Mouse (Mus musculus) G1E (cell line): ENCODE data around the gene Pik3r1. TPM values are rescaled to one million over a fixed set of nuclear protein-coding genes. Genes with fewer than 3 reads are reported as not detected.
A peak's percentile ranks its signal among the peaks of the same experiment; 100 is the strongest.

ENCODE experiments used
- ATAC-seq: 2 replicates; pipeline ENCODE4 v1.8.0; 2016; ENCODE audit warnings: mild to moderate bottlenecking; ENCODE audit not compliant: insufficient number of reproducible peaks, poor library complexity, low FRiP score, severe bottlenecking; ENCODE audit errors: extremely low read depth
- DNase-seq: peaks from one replicate; pipeline ENCODE4 v3.0.0; 2012; ENCODE audit warnings: low spot score
- H3K27me3 ChIP-seq: 2 replicates; pipeline ENCODE4 v1.6.1; 2012; ENCODE audit warnings: mild to moderate bottlenecking, low read length, inconsistent platforms; ENCODE audit not compliant: insufficient read depth
- H3K36me3 ChIP-seq: replicated peaks from 2 replicates; pipeline ENCODE3; 2012; ENCODE audit warnings: mild to moderate bottlenecking, inconsistent platforms
- H3K4me1 ChIP-seq: 2 replicates; pipeline ENCODE4 v1.6.1; 2012; ENCODE audit warnings: low read depth, low read length, inconsistent platforms, mixed read lengths; ENCODE audit not compliant: insufficient read depth
- H3K4me3 ChIP-seq: 2 replicates; pipeline ENCODE4 v1.5.1; 2012; ENCODE audit warnings: low read depth, mild to moderate bottlenecking, inconsistent platforms, low read length, moderate library complexity, mixed read lengths
- H3K9me3 ChIP-seq: replicated peaks from 2 replicates; pipeline ENCODE4 v1.6.1; 2012; ENCODE audit warnings: inconsistent platforms
- CTCF ChIP-seq: IDR thresholded peaks from 2 replicates; pipeline ENCODE4 v1.5.1; 2012; ENCODE audit warnings: low read depth, low read length, inconsistent platforms, mixed read lengths
- GATA1 ChIP-seq: IDR thresholded peaks from 2 replicates; pipeline ENCODE4 v1.6.1; 2012; ENCODE audit warnings: borderline replicate concordance, low read length, inconsistent platforms, mixed read lengths
- GATA2 ChIP-seq: IDR thresholded peaks from 2 replicates; pipeline ENCODE4 v1.6.1; 2012; ENCODE audit warnings: low read depth, low read length, inconsistent platforms, borderline replicate concordance
- POLR2AphosphoS5 ChIP-seq: IDR thresholded peaks from 2 replicates; pipeline ENCODE4 v1.6.1; 2012; ENCODE audit warnings: low read depth, low read length, inconsistent platforms; ENCODE audit not compliant: insufficient replicate concordance
- TAL1 ChIP-seq: conservative IDR thresholded peaks from 2 replicates; pipeline ENCODE4 v1.6.1; 2012; ENCODE audit warnings: low read depth, low read length, inconsistent platforms, mixed read lengths
- polyA plus RNA-seq: library from polyadenylated mRNA; stranded (reverse); fragments of >175 nt; gene quantifications from 2 replicates; pipeline ENCODE4 v1.2.3, GENCODE M21; 2012
- total RNA-seq, 2 experiments: library from RNA; stranded (forward) in 1 of 2; stranded (reverse) in 1 of 2; fragments of 200-1000 nt in 1 of 2; fragments of >200 nt in 1 of 2; fragmentation: Nextera tagmentation in 1 of 2; gene quantifications; 2 replicates each; pipeline ENCODE4 v1.2.3; 2014 to 2017

The Pik3r1 gene
- total and polyA plus RNA-seq, 3 experiments, result 9.3 to 150 (median 111) TPM

- peaks cover 80% of the 10 kb centered on the region for H3K36me3 ChIP-seq
- peaks cover 24% of the 10 kb centered on the region for H3K4me1 ChIP-seq
- DNase-seq (no peak), ATAC-seq (no peak)
- H3K4me3 ChIP-seq, result no peak overlapping the region
- H3K27me3 ChIP-seq, result no peaks in the 10 kb centered on the region
- no peaks in the 10 kb centered on the region for H3K9me3 ChIP-seq
- no peak for TF ChIP-seq POLR2AphosphoS5
These were observed 68.3 kb downstream of the Pik3r1 start for GRCm38 (mm10) chr13:101699742-101700141.

- no peak for DNase-seq
- Histone ChIP-seq H3K4me1 (peaks cover 38% of the 10 kb centered on the region), H3K4me3 (no peak overlapping the region), H3K9me3 (no peaks in the 10 kb centered on the region), H3K36me3 (peaks cover 67% of the 10 kb centered on the region), H3K27me3 (no peaks in the 10 kb centered on the region)
- TF ChIP-seq POLR2AphosphoS5 (no peak), TAL1 (no peak), GATA2 (no peak), GATA1 (no peak), CTCF (no peak)
- ATAC-seq, result no peak
These were observed 70.1 kb downstream of the Pik3r1 start for GRCm38 (mm10) chr13:101697966-101698365.

GRCm38 (mm10) chr13:101697461-101697860, 70.6 kb downstream of the Pik3r1 start:
- no peak overlapping the region for H3K4me3 ChIP-seq
- no peaks in the 10 kb centered on the region for H3K27me3 ChIP-seq
- H3K36me3 ChIP-seq, result peaks cover 62% of the 10 kb centered on the region
- TF ChIP-seq GATA1, result no peak
- TF ChIP-seq TAL1, result no peak
- no peak for TF ChIP-seq GATA2
- no peak for TF ChIP-seq CTCF
- TF ChIP-seq POLR2AphosphoS5, result no peak
- H3K9me3 ChIP-seq, result no peaks in the 10 kb centered on the region
- no peak for ATAC-seq
- H3K4me1 ChIP-seq, result peaks cover 42% of the 10 kb centered on the region
- no peak for DNase-seq

- ATAC-seq (no peak), DNase-seq (no peak)
- Histone ChIP-seq H3K9me3 (no peaks in the 10 kb centered on the region), H3K36me3 (peaks cover 56% of the 10 kb centered on the region), H3K4me3 (no peak overlapping the region), H3K4me1 (peaks cover 47% of the 10 kb centered on the region), H3K27me3 (no peaks in the 10 kb centered on the region)
- no peak for TF ChIP-seq POLR2AphosphoS5
- TF ChIP-seq GATA2, result no peak
- no peak for TF ChIP-seq GATA1
- TF ChIP-seq CTCF, result no peak
- no peak for TF ChIP-seq TAL1
These were observed 71.2 kb downstream of the Pik3r1 start for GRCm38 (mm10) chr13:101696827-101697226.

GRCm38 (mm10) chr13:101696316-101696715, 71.7 kb downstream of the Pik3r1 start:
- no peak for ATAC-seq
- Histone ChIP-seq H3K9me3 (no peaks in the 10 kb centered on the region), H3K27me3 (no peaks in the 10 kb centered on the region), H3K4me3 (no peak overlapping the region), H3K36me3 (peaks cover 51% of the 10 kb centered on the region), H3K4me1 (peaks cover 52% of the 10 kb centered on the region)
- no peak for TF ChIP-seq GATA1
- TF ChIP-seq POLR2AphosphoS5, result no peak
- no peak for TF ChIP-seq CTCF
- TF ChIP-seq GATA2, result no peak
- TF ChIP-seq TAL1, result no peak
- DNase-seq, result no peak

GRCm38 (mm10) chr13:101695876-101696275, 72.1 kb downstream of the Pik3r1 start:
- no peak for TF ChIP-seq TAL1
- peak; percentile 83 for TF ChIP-seq CTCF
- no peak for DNase-seq
- Histone ChIP-seq H3K36me3 (peaks cover 50% of the 10 kb centered on the region), H3K9me3 (no peaks in the 10 kb centered on the region), H3K27me3 (no peaks in the 10 kb centered on the region), H3K4me3 (no peak overlapping the region), H3K4me1 (peaks cover 57% of the 10 kb centered on the region)
- no peak for ATAC-seq

- peak; percentile 53 for DNase-seq
- H3K36me3 ChIP-seq, result peaks cover 45% of the 10 kb centered on the region
- TF ChIP-seq CTCF (no peak), TAL1 (no peak), GATA1 (no peak), POLR2AphosphoS5 (no peak), GATA2 (no peak)
- H3K27me3 ChIP-seq, result no peaks in the 10 kb centered on the region
- H3K4me3 ChIP-seq, result peak overlapping the region; percentile 70
- H3K4me1 ChIP-seq, result peaks cover 64% of the 10 kb centered on the region
- no peak for ATAC-seq
- no peaks in the 10 kb centered on the region for H3K9me3 ChIP-seq
These were observed 73.3 kb downstream of the Pik3r1 start for GRCm38 (mm10) chr13:101694496-101695251.
